Mouse (Mus musculus): Measurements from ENCODE around the gene Mrm3. TPM values are rescaled to one million over a fixed set of nuclear protein-coding genes. Genes with fewer than 3 reads are reported as not detected.

Mrm3 gene
- polyA plus RNA-seq, 1 experiment from 2014 or later = 29.6 TPM

- no peak overlapping the region for H3K4me3 ChIP-seq (replicated peaks)
- H3K27me3 ChIP-seq (replicated peaks) = no peaks in the 10 kb centered on the region
- no peaks in the 10 kb centered on the region for H3K36me3 ChIP-seq
- H3K9me3 ChIP-seq = no peaks in the 10 kb centered on the region
- no peak overlapping the region for H3K27ac ChIP-seq
- H3K9ac ChIP-seq = no peak overlapping the region
- no peak overlapping the region for H3K4me2 ChIP-seq (replicated peaks)
- H3K4me1 ChIP-seq (replicated peaks) = no peaks in the 10 kb centered on the region
- 65% methylated on average over 14 of the region's 14 CpGs for WGBS
- ATAC-seq = no peak
Measured at GRCm38 (mm10) chr11:76278960-76279852, 35.7 kb downstream of the Mrm3 start.

GRCm38 (mm10) chr11:76279971-76280370, 36.5 kb downstream of the Mrm3 start:
- Histone ChIP-seq H3K36me3 (no peaks in the 10 kb centered on the region), H3K4me2 (replicated peaks) (no peak overlapping the region), H3K27ac (no peak overlapping the region), H3K4me1 (replicated peaks) (no peaks in the 10 kb centered on the region), H3K4me3 (replicated peaks) (no peak overlapping the region), H3K9ac (no peak overlapping the region), H3K27me3 (replicated peaks) (no peaks in the 10 kb centered on the region), H3K9me3 (no peaks in the 10 kb centered on the region)
- ATAC-seq = no peak
- WGBS = 36% methylated on average over 2 of the region's 2 CpGs

GRCm38 (mm10) chr11:76283841-76284240, 40.3 kb downstream of the Mrm3 start:
- Histone ChIP-seq H3K4me3 (replicated peaks) (no peak overlapping the region), H3K27me3 (replicated peaks) (no peaks in the 10 kb centered on the region), H3K27ac (no peak overlapping the region), H3K4me1 (replicated peaks) (peaks cover 18% of the 10 kb centered on the region), H3K4me2 (replicated peaks) (no peak overlapping the region), H3K9me3 (no peaks in the 10 kb centered on the region), H3K9ac (no peak overlapping the region), H3K36me3 (no peaks in the 10 kb centered on the region)
- 91% methylated on average over 6 of the region's 6 CpGs for WGBS
- no peak for ATAC-seq

GRCm38 (mm10) chr11:76285431-76286075, 42.0 kb downstream of the Mrm3 start:
- H3K4me1 ChIP-seq (replicated peaks) = peaks cover 31% of the 10 kb centered on the region
- no peak overlapping the region for H3K4me3 ChIP-seq (replicated peaks)
- 47% methylated on average over 7 of the region's 7 CpGs for WGBS
- H3K9me3 ChIP-seq = no peaks in the 10 kb centered on the region
- no peaks in the 10 kb centered on the region for H3K27me3 ChIP-seq (replicated peaks)
- H3K9ac ChIP-seq = no peak overlapping the region
- no peak overlapping the region for H3K4me2 ChIP-seq (replicated peaks)
- H3K36me3 ChIP-seq = no peaks in the 10 kb centered on the region
- peak; percentile 54; the same call in 1 of the 2 replicates for ATAC-seq
- H3K27ac ChIP-seq = no peak overlapping the region

- WGBS = 59% methylated on average over 10 of the region's 10 CpGs
- peaks cover 33% of the 10 kb centered on the region for H3K4me1 ChIP-seq (replicated peaks)
- no peak for ATAC-seq
Measured at GRCm38 (mm10) chr11:76286534-76287126, 43.1 kb downstream of the Mrm3 start.

GRCm38 (mm10) chr11:76287301-76287700, 43.8 kb downstream of the Mrm3 start:
- Histone ChIP-seq H3K9me3 (no peaks in the 10 kb centered on the region), H3K27ac (no peak overlapping the region), H3K27me3 (replicated peaks) (no peaks in the 10 kb centered on the region), H3K4me2 (replicated peaks) (no peak overlapping the region), H3K4me3 (replicated peaks) (no peak overlapping the region), H3K9ac (no peak overlapping the region), H3K36me3 (no peaks in the 10 kb centered on the region), H3K4me1 (replicated peaks) (peaks cover 35% of the 10 kb centered on the region)
- WGBS = 56% methylated on average over 10 of the region's 10 CpGs
- no peak for ATAC-seq

More at GRCm38 (mm10) chr11:76286534-76287126, 43.1 kb downstream of the Mrm3 start:
- Histone ChIP-seq H3K4me3 (replicated peaks) (no peak overlapping the region), H3K9me3 (no peaks in the 10 kb centered on the region), H3K27ac (no peak overlapping the region), H3K9ac (no peak overlapping the region), H3K36me3 (no peaks in the 10 kb centered on the region), H3K4me2 (replicated peaks) (no peak overlapping the region), H3K27me3 (replicated peaks) (no peaks in the 10 kb centered on the region)

GRCm38 (mm10) chr11:76288645-76289044, 45.1 kb downstream of the Mrm3 start:
- no peak overlapping the region for H3K4me3 ChIP-seq (replicated peaks)
- no peak overlapping the region for H3K4me2 ChIP-seq (replicated peaks)
- H3K36me3 ChIP-seq = no peaks in the 10 kb centered on the region
- peaks cover 43% of the 10 kb centered on the region for H3K4me1 ChIP-seq (replicated peaks)
- no peak overlapping the region for H3K9ac ChIP-seq
- ATAC-seq = no peak
- H3K27me3 ChIP-seq (replicated peaks) = no peaks in the 10 kb centered on the region
- WGBS = 81% methylated on average over 6 of the region's 6 CpGs
- H3K9me3 ChIP-seq = no peaks in the 10 kb centered on the region
- H3K27ac ChIP-seq = no peak overlapping the region

- 43% methylated on average over 11 of the region's 11 CpGs for WGBS
- Histone ChIP-seq H3K4me1 (replicated peaks) (peaks cover 50% of the 10 kb centered on the region), H3K4me2 (replicated peaks) (no peak overlapping the region), H3K36me3 (no peaks in the 10 kb centered on the region), H3K27ac (peak overlapping the region; percentile 70), H3K9me3 (no peaks in the 10 kb centered on the region), H3K9ac (no peak overlapping the region), H3K4me3 (replicated peaks) (no peak overlapping the region), H3K27me3 (replicated peaks) (no peaks in the 10 kb centered on the region)
- no peak for ATAC-seq
Measured at GRCm38 (mm10) chr11:76290367-76290766, 46.9 kb downstream of the Mrm3 start.

GRCm38 (mm10) chr11:76291960-76292359, 48.4 kb downstream of the Mrm3 start:
- H3K27me3 ChIP-seq (replicated peaks) = no peaks in the 10 kb centered on the region
- H3K9ac ChIP-seq = no peak overlapping the region
- H3K27ac ChIP-seq = peak overlapping the region; percentile 37
- H3K4me2 ChIP-seq (replicated peaks) = peak overlapping the region; percentile 22
- H3K9me3 ChIP-seq = no peaks in the 10 kb centered on the region
- H3K4me1 ChIP-seq (replicated peaks) = peaks cover 42% of the 10 kb centered on the region
- 72% methylated on average over 4 of the region's 4 CpGs for WGBS
- no peaks in the 10 kb centered on the region for H3K36me3 ChIP-seq
- no peak overlapping the region for H3K4me3 ChIP-seq (replicated peaks)
- ATAC-seq = 0 out of 2 replicates have a peak, but pooled peaks have one; percentile 6

- WGBS = 34% methylated on average over 15 of the region's 15 CpGs
- Histone ChIP-seq H3K27ac (peak overlapping the region; percentile 37), H3K4me3 (replicated peaks) (no peak overlapping the region), H3K9me3 (no peaks in the 10 kb centered on the region), H3K27me3 (replicated peaks) (no peaks in the 10 kb centered on the region), H3K4me2 (replicated peaks) (peak overlapping the region; percentile 22), H3K9ac (no peak overlapping the region), H3K4me1 (replicated peaks) (peaks cover 40% of the 10 kb centered on the region), H3K36me3 (no peaks in the 10 kb centered on the region)
- ATAC-seq = peak; percentile 30; the same call in 1 of the 2 replicates
Measured at GRCm38 (mm10) chr11:76292398-76292797, 48.9 kb downstream of the Mrm3 start.

GRCm38 (mm10) chr11:76292831-76293230, 49.3 kb downstream of the Mrm3 start:
- 70% methylated on average over 6 of the region's 6 CpGs for WGBS
- H3K9ac ChIP-seq = no peak overlapping the region
- H3K36me3 ChIP-seq = no peaks in the 10 kb centered on the region
- no peaks in the 10 kb centered on the region for H3K27me3 ChIP-seq (replicated peaks)
- ATAC-seq = no peak
- peak overlapping the region; percentile 37 for H3K27ac ChIP-seq
- H3K9me3 ChIP-seq = no peaks in the 10 kb centered on the region
- peak overlapping the region; percentile 22; the same call in 1 of the 2 replicates for H3K4me2 ChIP-seq (replicated peaks)
- peaks cover 40% of the 10 kb centered on the region for H3K4me1 ChIP-seq (replicated peaks)
- no peak overlapping the region for H3K4me3 ChIP-seq (replicated peaks)

- H3K27me3 ChIP-seq (replicated peaks) = no peaks in the 10 kb centered on the region
- no peaks in the 10 kb centered on the region for H3K9me3 ChIP-seq
- no peak overlapping the region for H3K9ac ChIP-seq
- H3K27ac ChIP-seq = 0 out of 2 replicates have a peak overlapping the region, but pooled peaks have one; percentile 42
- no peak for ATAC-seq
- H3K4me3 ChIP-seq (replicated peaks) = no peak overlapping the region
- H3K4me1 ChIP-seq (replicated peaks) = peaks cover 47% of the 10 kb centered on the region
- 67% methylated on average over 5 of the region's 5 CpGs for WGBS
- no peak overlapping the region for H3K4me2 ChIP-seq (replicated peaks)
- H3K36me3 ChIP-seq = no peaks in the 10 kb centered on the region
Measured at GRCm38 (mm10) chr11:76294078-76294477, 50.6 kb downstream of the Mrm3 start.
